Comparison of ENCODE assay signal across 8 mouse cellular contexts in genomic region chr2:154659531-154660074, GRCm38 (mm10). TPM values are rescaled to one million over a fixed set of nuclear protein-coding genes. Genes with fewer than 3 reads are reported as not detected.
DNase-seq lines count a peak whose midpoint lies in the region; ATAC-seq and TF ChIP-seq lines count a peak whose summit lies in the region.
"Had no signal": no experiment of that assay in that cellular context is flagged by ENCODE, and none has a peak within 500 bp of the region (broad histone marks: within the 10 kb centered on the region; RNA-seq: fewer than 3 reads in every experiment).

No protein-coding gene starts in this region.

- no peaks in the 10 kb centered on the region for H3K9me3 ChIP-seq in liver, embryonic 11.5 days (ENCODE audit: control insufficient read depth, low read length)
- H3K9me3 ChIP-seq in neural tube, embryonic 13.5 days = no peaks in the 10 kb centered on the region

- no peak for TF ChIP-seq POLR2A in embryonic fibroblast, embryonic 13.5 days (IDR thresholded peaks at IDR 0.05; ENCODE audit: low read depth, low read length)

- no peak for ATAC-seq in liver, embryonic 11.5 days (replicated peaks; ENCODE audit: low FRiP score)
- ATAC-seq in neural tube, embryonic 13.5 days (ENCODE audit: low read depth) = no peak

- H3K27ac ChIP-seq in liver, embryonic 11.5 days (ENCODE audit: low read depth, low read length) = peak overlapping the region; percentile 32; the same call in 1 of the 2 replicates
- no peak overlapping the region for H3K27ac ChIP-seq in embryonic fibroblast, embryonic 13.5 days (ENCODE audit: insufficient read depth, low read length)
- H3K27ac ChIP-seq in neural tube, embryonic 13.5 days (replicated peaks) = no peak overlapping the region

- H3K4me1 ChIP-seq in liver, embryonic 11.5 days (replicated peaks; ENCODE audit: control insufficient read depth, insufficient read depth, low read length) = peaks cover 28% of the 10 kb centered on the region
- peaks cover 8% of the 10 kb centered on the region; the same call in 1 of the 2 replicates for H3K4me1 ChIP-seq in embryonic fibroblast, embryonic 13.5 days (ENCODE audit: control insufficient read depth, insufficient read depth, low read length)
- peaks cover 34% of the 10 kb centered on the region for H3K4me1 ChIP-seq in neural tube, embryonic 13.5 days (replicated peaks)

- H3K4me2 ChIP-seq in liver, embryonic 11.5 days = peak overlapping the region; percentile 76
- peak overlapping the region; percentile 91 for H3K4me2 ChIP-seq in neural tube, embryonic 13.5 days

- no peak for DNase-seq in liver, embryonic 11.5 days (ENCODE audit: low spot score)
- no peak for DNase-seq in liver
- DNase-seq in induced T-regulatory cell, adult 2 months (ENCODE audit: low read depth) = peak; percentile 61
- no peak for DNase-seq in ovary, adult 18-20 months (ENCODE audit: low spot score)
- DNase-seq in thymus, postnatal 10 days (ENCODE audit: low spot score in 2 of 2) = no peak
- DNase-seq: cerebellum, postnatal 36 days had no signal

- WGBS in liver, embryonic 11.5 days = 66% methylated on average over 3 of the region's 5 CpGs
- WGBS in neural tube, embryonic 13.5 days = 91% methylated on average over 3 of the region's 5 CpGs

- H3K4me3 ChIP-seq in liver, embryonic 11.5 days (ENCODE audit: low read depth, low read length) = peak overlapping the region; percentile 82
- 0 out of 2 replicates have a peak overlapping the region, but pooled peaks have one; percentile 96 for H3K4me3 ChIP-seq in embryonic fibroblast, embryonic 13.5 days (ENCODE audit: insufficient read depth, low read length)
- no peak overlapping the region for H3K4me3 ChIP-seq in neural tube, embryonic 13.5 days

- peak overlapping the region; percentile 26; the same call in 1 of the 2 replicates for H3K9ac ChIP-seq in liver, embryonic 11.5 days (ENCODE audit: low read depth, low read length)
- peak overlapping the region; percentile 97; the same call in 1 of the 2 replicates for H3K9ac ChIP-seq in neural tube, embryonic 13.5 days

- H3K36me3 ChIP-seq in liver, embryonic 11.5 days (ENCODE audit: control insufficient read depth, insufficient read depth, low read length) = peaks cover 13% of the 10 kb centered on the region; the same call in 1 of the 2 replicates
- H3K36me3 ChIP-seq in neural tube, embryonic 13.5 days = peaks cover 14% of the 10 kb centered on the region

- no peak for TF ChIP-seq CTCF in embryonic fibroblast, embryonic 13.5 days (IDR thresholded peaks at IDR 0.05; ENCODE audit: borderline replicate concordance, insufficient read depth, low read length)

- H3K27me3 ChIP-seq in liver, embryonic 11.5 days (replicated peaks; ENCODE audit: control insufficient read depth, insufficient read depth, low read length) = no peaks in the 10 kb centered on the region
- H3K27me3 ChIP-seq in neural tube, embryonic 13.5 days = no peaks in the 10 kb centered on the region

RNA-seq across cellular contexts. Expression of gene Chmp4b, which starts 8.1 kb away (rescaled TPM):
- polyA plus RNA-seq in liver, embryonic 11.5 days (2014; fragmentation: Nextera tagmentation; extraction: Ambion mirVana) = 9.3 and 10.9 TPM in 2 replicates
- polyA plus RNA-seq in embryonic fibroblast, embryonic 13.5 days (2011; ENCODE audit: insufficient read length, low read depth, missing spikeins) = 150 and 153 TPM in 2 replicates
- 29.1 and 29.6 TPM in 2 replicates for polyA plus RNA-seq in neural tube, embryonic 13.5 days (2015; fragmentation: Nextera tagmentation; extraction: Ambion mirVana)

RNA-seq across cellular contexts. Expression of gene 4930519P11Rik, which starts 46.4 kb away (rescaled TPM):
- not detected in 2 replicates for polyA plus RNA-seq in liver, embryonic 11.5 days (2014; fragmentation: Nextera tagmentation; extraction: Ambion mirVana)
- polyA plus RNA-seq in embryonic fibroblast, embryonic 13.5 days (2011; ENCODE audit: insufficient read length, low read depth, missing spikeins) = not detected in 2 replicates
- polyA plus RNA-seq in neural tube, embryonic 13.5 days (2015; fragmentation: Nextera tagmentation; extraction: Ambion mirVana) = 1.0 TPM in 1 of 2 replicates, not detected in the other

RNA-seq across cellular contexts. Expression of gene Zfp341, which starts 46.5 kb away (rescaled TPM):
- 1.3 and 1.5 TPM in 2 replicates for polyA plus RNA-seq in liver, embryonic 11.5 days (2014; fragmentation: Nextera tagmentation; extraction: Ambion mirVana)
- 1.8 and 1.9 TPM in 2 replicates for polyA plus RNA-seq in embryonic fibroblast, embryonic 13.5 days (2011; ENCODE audit: insufficient read length, low read depth, missing spikeins)
- 1.0 and 2.0 TPM in 2 replicates for polyA plus RNA-seq in neural tube, embryonic 13.5 days (2015; fragmentation: Nextera tagmentation; extraction: Ambion mirVana)

RNA-seq across cellular contexts. Expression of gene Pxmp4, which starts 56.1 kb away (rescaled TPM):
- polyA plus RNA-seq in liver, embryonic 11.5 days (2014; fragmentation: Nextera tagmentation; extraction: Ambion mirVana) = 25.2 and 25.6 TPM in 2 replicates
- polyA plus RNA-seq in embryonic fibroblast, embryonic 13.5 days (2011; ENCODE audit: insufficient read length, low read depth, missing spikeins) = 11.8 and 13.2 TPM in 2 replicates
- polyA plus RNA-seq in neural tube, embryonic 13.5 days (2015; fragmentation: Nextera tagmentation; extraction: Ambion mirVana) = 13.6 and 16.1 TPM in 2 replicates
